Mouse (Mus musculus) cerebral cortex, adult 2 months (tissue): ENCODE results near the gene Ces2e.

Experiments
- WGBS: fragments of 180-500 bp; shearing (Covaris S2); methylation state at CpG from one replicate; pipeline ENCODE4 v1.1.7; 2018; 5-methylcytosine and 5-hydroxymethylcytosine counted together

Gene Ces2e

GRCm38 (mm10) chr8:104925972-104926596, at the start of gene Ces2e:
Ces2e (plus strand) TSS chr8:104926260.
- 77% methylated on average over 5 of the region's 5 CpGs for WGBS

- WGBS, result no CpG with 5 or more reads among the region's 4 CpGs
These were observed 39.7 kb upstream of the Ces2e start for GRCm38 (mm10) chr8:104886223-104886926.

GRCm38 (mm10) chr8:104901746-104902145, 24.3 kb upstream of the Ces2e start:
- WGBS, result 69% methylated on average over 2 of the region's 2 CpGs

GRCm38 (mm10) chr8:104907111-104907510, 18.9 kb upstream of the Ces2e start:
- WGBS, result 54% methylated on average over 1 of the region's 1 CpGs

- WGBS, result 50% methylated on average over 1 of the region's 1 CpGs
These were observed 17.0 kb upstream of the Ces2e start for GRCm38 (mm10) chr8:104909021-104909420.

- WGBS, result 85% methylated on average over 10 of the region's 10 CpGs
These were observed 16.4 kb upstream of the Ces2e start for GRCm38 (mm10) chr8:104909651-104910050.

GRCm38 (mm10) chr8:104927301-104927700, 1.2 kb downstream of the Ces2e start:
- WGBS, result 93% methylated on average over 3 of the region's 3 CpGs

- WGBS, result 81% methylated on average over 2 of the region's 2 CpGs
These were observed 18.6 kb downstream of the Ces2e start for GRCm38 (mm10) chr8:104944665-104945064.

- WGBS, result 84% methylated on average over 4 of the region's 4 CpGs
These were observed 21.0 kb downstream of the Ces2e start, which contains the start of gene Ces2f for GRCm38 (mm10) chr8:104947056-104947455. Ces2f (plus strand) TSS chr8:104947356.

GRCm38 (mm10) chr8:104949031-104949430, 23.0 kb downstream of the Ces2e start:
- 87% methylated on average over 5 of the region's 5 CpGs for WGBS

GRCm38 (mm10) chr8:104961537-104961961, 35.5 kb downstream of the Ces2e start, which contains the start of gene Ces2g:
Ces2g (plus strand) TSS chr8:104961718.
- 52% methylated on average over 5 of the region's 5 CpGs for WGBS

- WGBS, result 74% methylated on average over 8 of the region's 8 CpGs
These were observed 36.3 kb downstream of the Ces2e start for GRCm38 (mm10) chr8:104962229-104962901.

GRCm38 (mm10) chr8:104963375-104963894, 37.4 kb downstream of the Ces2e start:
- 91% methylated on average over 4 of the region's 4 CpGs for WGBS

GRCm38 (mm10) chr8:104984126-104984525, 58.1 kb downstream of the Ces2e start:
- 93% methylated on average over 5 of the region's 5 CpGs for WGBS
